Mouse (Mus musculus) heart, adult 2 months (tissue): ENCODE data around the gene Tmem91. TPM values are rescaled to one million over a fixed set of nuclear protein-coding genes. Genes with fewer than 3 reads are reported as not detected.
A peak's percentile ranks its signal among the peaks of the same experiment; 100 is the strongest.

Source experiments
- DNase-seq, 2 experiments: peaks; one replicate each; pipeline ENCODE4 v3.0.0; 2021
- H3K27ac ChIP-seq: fragments of 200-600 bp; 2 replicates; pipeline ENCODE4 v1.8.1; 2022
- H3K27me3 ChIP-seq: fragments of 200-500 bp; 2 replicates; pipeline ENCODE4 v1.6.1; 2012; ENCODE audit warnings: mild to moderate bottlenecking, low read length, inconsistent platforms, mixed read lengths; ENCODE audit not compliant: control insufficient read depth, insufficient read depth
- H3K36me3 ChIP-seq: fragments of 200-500 bp; 2 replicates; pipeline ENCODE4 v1.6.1; 2012; ENCODE audit warnings: low read length, inconsistent platforms; ENCODE audit not compliant: control insufficient read depth, insufficient read depth
- H3K4me1 ChIP-seq: fragments of 200-500 bp; 2 replicates; pipeline ENCODE4 v1.6.1; 2011; ENCODE audit warnings: low read length; ENCODE audit not compliant: control insufficient read depth, insufficient read depth
- H3K4me3 ChIP-seq: fragments of 200-600 bp; 2 replicates; pipeline ENCODE4 v1.8.1; 2022
- H3K79me2 ChIP-seq: fragments of 200-500 bp; replicated peaks from 2 replicates; pipeline ENCODE4 v1.6.1; 2012; ENCODE audit warnings: mild to moderate bottlenecking, inconsistent platforms, low read length, moderate library complexity, mixed read lengths; ENCODE audit not compliant: control insufficient read depth, insufficient read depth
- H3K9ac ChIP-seq: fragments of 200-500 bp; 2 replicates; pipeline ENCODE4 v1.6.1; 2012; ENCODE audit warnings: low read depth, mild to moderate bottlenecking, control low read depth, inconsistent platforms, low read length, mixed read lengths
- CTCF ChIP-seq: fragments of 200-600 bp; IDR thresholded peaks from 2 replicates; pipeline ENCODE4 v1.8.1; 2022; ENCODE audit warnings: antibody characterized with exemption, mild to moderate bottlenecking, moderate library complexity
- EP300 ChIP-seq: fragments of 200-500 bp; IDR thresholded peaks from 2 replicates; pipeline ENCODE4 v1.6.1; 2011; ENCODE audit warnings: low read depth, low read length, control low read depth; ENCODE audit not compliant: insufficient read depth
- POLR2A ChIP-seq: fragments of 200-500 bp; IDR thresholded peaks from 2 replicates; pipeline ENCODE4 v1.6.1; 2011; ENCODE audit warnings: mild to moderate bottlenecking, low read depth, low read length, control low read depth; ENCODE audit not compliant: insufficient read depth
- WGBS: fragments of 180-500 bp; shearing (Covaris S2); methylation state at CpG from one replicate; pipeline ENCODE4 v1.1.7; 2018; 5-methylcytosine and 5-hydroxymethylcytosine counted together
- intact Hi-C: fragments of 180-260 bp; cut with DNase I; formaldehyde crosslinking; loops from one replicate; pipeline ENCODE4 v1.15.1; 2025
- polyA plus RNA-seq: library from polyadenylated mRNA; depleted of rRNA; stranded (reverse); fragments of >200 nt; gene quantifications from 2 replicates; pipeline ENCODE4 v1.2.3, GENCODE M21; 2012
- total RNA-seq, 2 experiments: library from RNA; stranded (reverse); gene quantifications; 2 replicates each; pipeline ENCODE4 v1.2.3; 2021

Tmem91 gene
- total and polyA plus RNA-seq, 3 experiments, result not detected

DNA sequence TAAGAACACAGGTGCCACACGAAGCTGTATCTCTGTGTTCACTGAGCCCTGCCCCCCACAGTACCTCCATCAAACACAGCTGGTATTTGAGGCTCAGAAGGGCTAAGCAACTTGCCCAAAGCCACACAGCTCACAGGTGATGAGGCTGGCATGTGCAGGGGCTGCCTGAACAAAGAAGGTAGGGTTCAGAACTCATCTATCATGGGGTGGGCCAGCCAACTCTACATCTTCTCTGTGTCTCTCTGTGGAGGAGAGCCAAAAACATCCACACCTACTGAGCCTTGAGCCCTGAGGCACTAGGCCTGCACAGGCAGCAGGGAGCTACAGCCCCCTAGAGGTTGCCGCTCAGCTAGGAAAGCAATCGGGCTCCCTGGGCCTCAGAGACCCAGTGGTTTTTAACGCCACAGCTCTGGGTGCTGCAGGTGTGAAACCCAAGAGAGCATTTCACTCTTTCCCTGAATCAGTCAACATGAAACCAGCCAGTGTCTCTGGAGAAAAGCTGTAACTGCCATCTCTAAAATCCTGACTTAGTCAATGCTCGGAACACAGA, 27.3 kb downstream of the Tmem91 start:
- Histone ChIP-seq H3K79me2 (0 out of 2 replicates have a peak, but pooled peaks cover 2% of the 10 kb centered on the region), H3K9ac (no peak overlapping the region), H3K27me3 (no peaks in the 10 kb centered on the region), H3K4me1 (peaks cover 3% of the 10 kb centered on the region), H3K27ac (no peak overlapping the region), H3K4me3 (no peak overlapping the region), H3K36me3 (peaks cover 3% of the 10 kb centered on the region; the same call in 1 of the 2 replicates)
- WGBS, result 59% methylated on average over 5 of the region's 5 CpGs
- TF ChIP-seq CTCF (no peak), EP300 (no peak), POLR2A (no peak)
- intact Hi-C loops, result no loop called here
- DNase-seq, result no peak

DNA sequence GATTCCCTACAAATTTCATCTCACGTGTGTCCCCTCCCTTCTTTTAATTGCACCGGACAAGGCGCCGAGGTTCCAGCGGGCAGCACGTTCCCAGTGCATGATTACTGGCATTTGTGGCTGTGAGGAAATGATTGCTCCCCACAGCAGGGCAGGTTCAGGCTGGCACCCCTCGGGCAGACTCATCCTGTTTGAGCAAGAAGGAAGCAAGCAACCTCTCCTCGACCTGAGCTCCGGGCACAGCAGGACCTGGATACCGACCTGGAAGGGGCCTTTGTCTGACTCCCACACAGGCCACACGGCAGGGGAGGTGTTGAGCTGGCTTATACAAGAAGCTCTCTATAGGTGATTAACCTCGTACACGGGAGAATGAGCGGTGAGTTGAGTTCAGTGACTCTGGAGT, 29.9 kb downstream of the Tmem91 start:
- intact Hi-C loops, result no loop called here
- H3K27me3 ChIP-seq, result no peaks in the 10 kb centered on the region
- no peak overlapping the region for H3K9ac ChIP-seq
- H3K4me1 ChIP-seq, result peaks cover 3% of the 10 kb centered on the region
- WGBS, result 65% methylated on average over 14 of the region's 14 CpGs
- no peak for DNase-seq
- 0 out of 2 replicates have a peak, but pooled peaks cover 2% of the 10 kb centered on the region for H3K79me2 ChIP-seq
- no peak overlapping the region for H3K27ac ChIP-seq
- TF ChIP-seq EP300 (no peak), POLR2A (no peak), CTCF (no peak)
- H3K4me3 ChIP-seq, result no peak overlapping the region
- H3K36me3 ChIP-seq, result peaks cover 3% of the 10 kb centered on the region; the same call in 1 of the 2 replicates

DNA sequence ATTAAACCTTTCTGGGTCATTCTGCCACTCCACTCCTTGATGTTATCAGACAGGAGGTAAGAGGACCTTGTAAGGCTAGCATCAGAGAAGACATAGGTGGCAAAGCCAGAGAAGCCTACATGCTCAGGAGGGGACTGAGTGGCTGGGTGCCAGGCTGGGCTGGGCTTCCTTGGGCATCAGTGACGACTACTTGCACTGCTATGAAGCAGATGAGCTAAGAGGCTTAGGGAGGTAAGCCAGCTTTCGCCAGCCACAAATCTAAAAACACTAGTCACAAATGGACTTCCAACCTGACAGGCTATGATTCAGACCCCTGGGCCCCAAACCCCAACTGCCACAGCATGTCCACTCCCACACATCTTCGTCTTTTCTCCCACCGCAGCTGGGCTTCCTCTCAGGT, 30.3 kb downstream of the Tmem91 start:
- peaks cover 2% of the 10 kb centered on the region for H3K4me1 ChIP-seq
- intact Hi-C loops, result no loop called here
- no peak overlapping the region for H3K27ac ChIP-seq
- H3K79me2 ChIP-seq, result 0 out of 2 replicates have a peak, but pooled peaks cover 2% of the 10 kb centered on the region
- no peak overlapping the region for H3K4me3 ChIP-seq
- 51% methylated on average over 4 of the region's 4 CpGs for WGBS
- H3K27me3 ChIP-seq, result no peaks in the 10 kb centered on the region
- TF ChIP-seq POLR2A (no peak), EP300 (no peak), CTCF (no peak)
- no peaks in the 10 kb centered on the region for H3K36me3 ChIP-seq
- no peak for DNase-seq
- no peak overlapping the region for H3K9ac ChIP-seq

DNA sequence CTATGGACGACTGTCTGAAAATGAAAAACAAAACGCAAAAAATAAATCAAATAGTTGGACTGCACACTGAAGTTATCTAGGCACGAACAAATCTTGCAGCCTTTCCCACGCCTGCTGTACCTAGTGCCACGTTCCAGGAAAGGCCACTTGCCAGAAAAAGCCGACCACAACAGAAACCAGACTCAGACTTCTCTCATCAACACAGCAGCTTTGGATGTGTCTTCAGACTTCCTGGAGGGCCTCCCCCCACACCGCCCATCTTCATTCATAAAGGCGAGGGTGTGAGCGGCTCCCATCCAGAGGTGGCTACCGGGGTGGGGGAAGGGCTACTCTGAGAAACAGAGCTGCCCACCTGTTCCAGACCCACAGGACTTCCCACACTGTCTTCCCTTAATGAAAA, 30.8 kb downstream of the Tmem91 start:
- 41% methylated on average over 10 of the region's 10 CpGs for WGBS
- no peak overlapping the region for H3K27ac ChIP-seq
- no peak overlapping the region for H3K9ac ChIP-seq
- H3K36me3 ChIP-seq, result no peaks in the 10 kb centered on the region
- no peaks in the 10 kb centered on the region; the same call in 1 of the 2 replicates for H3K4me1 ChIP-seq
- 0 out of 2 replicates have a peak, but pooled peaks cover 2% of the 10 kb centered on the region for H3K79me2 ChIP-seq
- TF ChIP-seq EP300, result no peak
- no peak for TF ChIP-seq CTCF
- no peak for TF ChIP-seq POLR2A
- no peaks in the 10 kb centered on the region for H3K27me3 ChIP-seq
- peak in 1 of 2 experiments; percentile 26 for DNase-seq
- intact Hi-C loops, result no loop called here
- H3K4me3 ChIP-seq, result no peak overlapping the region

DNA sequence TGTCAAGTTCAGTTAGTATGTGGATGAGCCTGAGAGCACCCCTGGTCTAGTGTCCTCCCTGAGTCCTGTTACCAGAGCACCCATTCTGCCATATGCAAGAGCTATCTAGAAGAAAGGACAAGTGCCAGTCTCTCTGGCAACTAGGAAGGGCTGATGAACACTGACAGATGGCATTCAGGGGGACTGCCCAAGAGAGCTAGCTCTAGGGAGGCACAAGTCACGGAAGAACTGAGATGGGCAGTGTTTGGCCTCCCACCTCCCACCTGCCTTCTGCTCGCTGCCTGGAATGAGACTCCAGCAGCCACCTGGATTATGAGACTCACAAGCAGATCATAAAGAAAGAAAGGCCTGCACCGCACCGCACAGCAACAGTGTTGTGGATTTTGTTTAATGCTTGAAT, 35.2 kb downstream of the Tmem91 start:
- Histone ChIP-seq H3K79me2 (no peaks in the 10 kb centered on the region), H3K4me3 (no peak overlapping the region), H3K36me3 (no peaks in the 10 kb centered on the region), H3K4me1 (no peaks in the 10 kb centered on the region), H3K9ac (no peak overlapping the region), H3K27ac (no peak overlapping the region), H3K27me3 (no peaks in the 10 kb centered on the region)
- intact Hi-C loops, result no loop called here
- no peak for DNase-seq
- TF ChIP-seq EP300, result no peak
- TF ChIP-seq POLR2A, result no peak
- TF ChIP-seq CTCF, result no peak
- WGBS, result 95% methylated on average over 4 of the region's 4 CpGs

DNA sequence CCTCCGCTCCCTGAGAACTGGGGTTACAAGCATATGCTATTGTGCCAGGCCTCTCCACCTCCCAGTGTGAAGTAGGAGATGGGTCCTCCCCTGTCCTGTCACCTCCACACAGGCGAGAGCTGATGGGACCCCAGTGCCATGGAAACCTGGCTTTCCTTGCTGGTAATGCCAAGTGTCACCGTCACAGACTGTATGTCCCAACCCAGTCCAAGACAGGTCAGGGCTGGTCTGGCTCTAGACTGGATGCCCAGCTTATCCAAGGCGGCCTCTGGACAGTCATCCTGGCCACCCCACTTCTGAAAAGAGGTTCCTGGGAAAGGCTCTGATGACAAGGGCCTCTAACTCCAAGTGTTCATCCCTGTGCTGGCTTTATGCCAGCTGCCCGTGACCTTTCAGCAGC, 37.9 kb downstream of the Tmem91 start:
- H3K27ac ChIP-seq, result no peak overlapping the region
- no peaks in the 10 kb centered on the region for H3K27me3 ChIP-seq
- H3K79me2 ChIP-seq, result no peaks in the 10 kb centered on the region
- DNase-seq, result no peak
- no peak overlapping the region for H3K4me3 ChIP-seq
- H3K36me3 ChIP-seq, result no peaks in the 10 kb centered on the region
- 79% methylated on average over 5 of the region's 5 CpGs for WGBS
- H3K4me1 ChIP-seq, result no peaks in the 10 kb centered on the region
- no peak overlapping the region for H3K9ac ChIP-seq
- intact Hi-C loops, result no loop called here
- TF ChIP-seq POLR2A (no peak), CTCF (no peak), EP300 (no peak)
